Mouse (Mus musculus): ENCODE measurements around the gene Gm813. TPM values are rescaled to one million over a fixed set of nuclear protein-coding genes. Genes with fewer than 3 reads are reported as not detected.

Gm813 gene
- polyA plus RNA-seq, 1 experiment from 2014 or later = not detected

DNA sequence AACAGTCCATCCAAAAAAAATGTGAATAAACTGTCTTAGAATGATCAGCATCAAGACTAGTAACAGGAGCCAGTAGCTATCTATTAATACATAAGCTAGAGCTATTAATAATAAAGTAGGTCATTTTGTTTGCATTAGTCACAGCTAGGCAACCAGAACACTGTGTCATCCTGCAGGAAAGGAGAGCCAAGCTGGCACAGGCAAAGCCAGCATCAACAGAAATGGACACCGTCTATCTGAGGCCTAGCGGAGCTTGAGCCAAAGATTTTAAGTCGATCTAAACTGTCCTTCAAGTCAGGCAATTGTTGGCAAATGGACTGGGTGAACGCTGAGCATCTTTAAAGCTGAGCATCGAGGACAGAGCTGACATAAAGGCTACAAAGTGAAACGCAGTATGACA lies 15.9 kb downstream of the Gm813 start:
- no peak overlapping the region for H3K4me3 ChIP-seq (replicated peaks)
- H3K9me3 ChIP-seq = no peaks in the 10 kb centered on the region
- no peak for ATAC-seq (ENCODE audit: low FRiP score)
- WGBS = 91% methylated on average over 6 of the region's 6 CpGs
- no peaks in the 10 kb centered on the region for H3K36me3 ChIP-seq (replicated peaks)
- H3K4me1 ChIP-seq = no peaks in the 10 kb centered on the region
- H3K27me3 ChIP-seq = no peaks in the 10 kb centered on the region
- H3K27ac ChIP-seq = no peak overlapping the region
- no peak overlapping the region for H3K9ac ChIP-seq
- H3K4me2 ChIP-seq = no peak overlapping the region

DNA sequence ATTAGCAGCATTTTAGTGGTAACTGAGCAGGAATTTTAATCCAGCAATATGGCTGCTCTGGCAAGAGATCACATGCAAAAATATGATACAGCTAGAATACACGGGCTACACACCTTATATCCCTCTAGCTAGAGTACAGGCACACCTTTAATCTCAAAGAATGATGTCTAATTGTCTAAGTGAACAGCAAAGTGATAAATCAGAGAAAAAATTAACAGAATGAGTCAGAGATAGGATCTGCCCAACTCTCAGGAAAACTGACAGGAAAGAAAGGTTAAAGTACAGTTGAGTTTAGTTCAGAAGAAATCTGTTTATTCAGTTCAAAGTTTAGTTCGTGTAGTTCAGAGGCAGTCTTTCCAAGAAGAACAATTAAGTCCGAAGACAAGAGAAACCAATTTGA lies 25.5 kb downstream of the Gm813 start:
- Histone ChIP-seq H3K9ac (no peak overlapping the region), H3K27me3 (no peaks in the 10 kb centered on the region), H3K27ac (no peak overlapping the region), H3K4me1 (no peaks in the 10 kb centered on the region), H3K36me3 (replicated peaks) (no peaks in the 10 kb centered on the region), H3K9me3 (no peaks in the 10 kb centered on the region; the same call in 1 of the 2 replicates), H3K4me3 (replicated peaks) (no peak overlapping the region), H3K4me2 (no peak overlapping the region)
- no peak for ATAC-seq (ENCODE audit: low FRiP score)
- WGBS = 80% methylated on average over 3 of the region's 3 CpGs

DNA sequence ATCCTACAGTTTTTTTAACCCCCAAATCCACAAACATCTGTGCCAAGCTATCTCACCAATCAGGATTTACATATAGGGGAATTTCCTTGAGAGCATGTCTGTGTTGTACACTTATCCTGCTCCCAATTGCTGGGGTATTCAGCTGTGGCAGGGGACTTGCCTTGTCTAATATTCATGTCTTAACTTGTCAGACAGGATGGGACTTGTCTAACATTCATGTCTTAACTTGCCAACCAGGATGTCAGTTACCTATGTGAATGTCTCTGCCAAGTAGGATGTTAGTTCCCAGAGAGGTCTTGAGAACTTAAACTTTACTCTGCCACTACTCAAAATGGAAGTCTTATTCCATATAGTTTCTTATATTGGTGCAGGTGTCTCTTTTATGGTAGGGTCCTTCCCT lies 27.3 kb downstream of the Gm813 start:
- H3K36me3 ChIP-seq (replicated peaks) = no peaks in the 10 kb centered on the region
- H3K4me1 ChIP-seq = no peaks in the 10 kb centered on the region
- H3K4me3 ChIP-seq (replicated peaks) = no peak overlapping the region
- no peaks in the 10 kb centered on the region for H3K27me3 ChIP-seq
- ATAC-seq (ENCODE audit: low FRiP score) = no peak
- H3K4me2 ChIP-seq = no peak overlapping the region
- H3K27ac ChIP-seq = no peak overlapping the region
- H3K9ac ChIP-seq = no peak overlapping the region
- no peaks in the 10 kb centered on the region; the same call in 1 of the 2 replicates for H3K9me3 ChIP-seq

DNA sequence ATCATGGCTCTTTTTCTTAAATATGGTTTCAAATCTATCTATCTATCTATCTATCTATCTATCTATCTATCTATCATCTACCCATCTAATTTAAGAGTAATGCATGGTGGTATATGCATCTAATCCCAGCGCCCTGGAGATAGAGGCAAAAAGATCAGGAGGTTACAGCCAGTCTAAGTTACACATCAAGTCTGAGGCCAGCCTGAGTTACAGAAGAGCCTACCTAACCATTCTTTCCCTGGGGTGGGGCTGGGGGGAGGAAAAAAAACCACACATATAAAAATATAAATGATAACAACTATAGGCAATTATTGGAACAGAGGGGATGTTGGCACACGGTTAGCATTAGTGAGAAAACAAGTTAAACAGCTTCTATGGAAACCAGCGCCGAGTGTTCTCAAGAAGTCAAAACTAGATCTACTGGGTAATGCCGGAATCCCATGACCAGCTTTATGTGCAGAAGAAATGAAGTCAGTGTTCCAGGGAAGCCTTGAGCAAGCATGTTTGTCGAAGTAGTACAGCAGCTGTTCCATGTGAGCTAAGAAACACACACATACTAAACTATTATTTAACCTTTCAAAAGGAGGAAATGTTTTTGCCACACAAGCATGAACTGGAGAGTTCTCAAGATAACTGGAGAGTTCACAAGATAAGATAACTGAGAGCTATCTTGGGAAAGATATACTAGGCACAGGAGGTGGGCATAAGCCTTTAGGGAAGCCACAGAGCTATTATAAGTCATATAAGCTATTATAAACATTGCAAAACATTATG lies 42.6 kb downstream of the Gm813 start:
- no peak overlapping the region for H3K4me2 ChIP-seq
- no peaks in the 10 kb centered on the region for H3K36me3 ChIP-seq (replicated peaks)
- H3K9me3 ChIP-seq = no peaks in the 10 kb centered on the region
- H3K4me3 ChIP-seq (replicated peaks) = no peak overlapping the region
- H3K27ac ChIP-seq = no peak overlapping the region
- H3K9ac ChIP-seq = no peak overlapping the region
- no peaks in the 10 kb centered on the region for H3K27me3 ChIP-seq
- no peaks in the 10 kb centered on the region for H3K4me1 ChIP-seq
- no peak for ATAC-seq (ENCODE audit: low FRiP score)
- 88% methylated on average over 6 of the region's 6 CpGs for WGBS

DNA sequence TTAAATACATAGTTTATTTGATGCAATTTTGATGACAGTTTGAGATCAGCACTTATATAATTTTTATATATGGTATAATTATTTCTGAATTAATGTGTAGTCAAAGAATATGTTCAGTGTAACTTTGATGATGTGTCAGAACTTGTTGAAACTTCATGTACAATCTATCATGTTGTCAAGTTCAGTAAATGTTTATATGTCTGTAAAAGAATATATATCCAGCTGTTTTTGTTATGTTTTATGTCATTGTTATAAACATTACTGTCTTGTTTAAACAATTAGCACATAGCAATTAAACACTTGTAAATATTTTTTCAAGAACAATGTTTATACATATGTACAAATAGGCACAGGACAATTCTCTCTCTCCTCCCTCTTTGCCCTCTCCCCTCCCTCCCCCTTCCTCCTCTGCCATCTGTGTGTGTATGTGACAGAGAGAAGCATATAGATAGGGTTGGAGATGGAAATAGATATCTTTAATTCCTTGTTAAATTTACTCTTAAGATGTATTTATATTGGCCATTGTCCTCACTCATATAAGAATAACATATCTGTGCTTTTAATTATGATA lies 46.0 kb downstream of the Gm813 start:
- no peak overlapping the region for H3K4me3 ChIP-seq (replicated peaks)
- H3K9ac ChIP-seq = no peak overlapping the region
- ATAC-seq (ENCODE audit: low FRiP score) = no peak
- no peaks in the 10 kb centered on the region for H3K9me3 ChIP-seq
- no peaks in the 10 kb centered on the region for H3K27me3 ChIP-seq
- no peaks in the 10 kb centered on the region for H3K36me3 ChIP-seq (replicated peaks)
- no peak overlapping the region for H3K27ac ChIP-seq
- H3K4me2 ChIP-seq = no peak overlapping the region
- H3K4me1 ChIP-seq = no peaks in the 10 kb centered on the region

Other genes starting within 250 kb of the Gm813 start
- gene Dcbld2, start 208.5 kb downstream of the Gm813 start, polyA plus RNA-seq (2016; fragmentation: Nextera tagmentation; extraction: Ambion mirVana) = 8.4 and 9.0 TPM in 2 replicates
- gene St3gal6, start 92.7 kb downstream of the Gm813 start, polyA plus RNA-seq (2016; fragmentation: Nextera tagmentation; extraction: Ambion mirVana) = 4.9 and 9.0 TPM in 2 replicates
- gene E330017A01Rik, start 21.8 kb upstream of the Gm813 start, polyA plus RNA-seq (2016; fragmentation: Nextera tagmentation; extraction: Ambion mirVana) = not detected in 2 replicates
- 13.9 and 18.4 TPM in 2 replicates for gene Cpox, start 53.3 kb upstream of the Gm813 start, polyA plus RNA-seq (2016; fragmentation: Nextera tagmentation; extraction: Ambion mirVana)
- gene Gpr15, start 102.1 kb upstream of the Gm813 start, polyA plus RNA-seq (2016; fragmentation: Nextera tagmentation; extraction: Ambion mirVana) = 0.11 and 0.12 TPM in 2 replicates
- gene Cldnd1, start 110.9 kb upstream of the Gm813 start, polyA plus RNA-seq (2016; fragmentation: Nextera tagmentation; extraction: Ambion mirVana) = 104 and 115 TPM in 2 replicates
- gene Olfr172, start 146.2 kb upstream of the Gm813 start, polyA plus RNA-seq (2016; fragmentation: Nextera tagmentation; extraction: Ambion mirVana) = not detected in 2 replicates
- gene Olfr173, start 183.3 kb upstream of the Gm813 start, polyA plus RNA-seq (2016; fragmentation: Nextera tagmentation; extraction: Ambion mirVana) = not detected in 2 replicates
- gene Olfr175-ps1, start 209.8 kb upstream of the Gm813 start, polyA plus RNA-seq (2016; fragmentation: Nextera tagmentation; extraction: Ambion mirVana) = not detected in 2 replicates